Mouse (Mus musculus) hindlimb bud, embryonic 11.5 days (tissue): Measurements from ENCODE around the gene Fignl1.

Source experiments
- DNase-seq: peaks from one replicate; pipeline ENCODE4 v3.0.0-alpha.2; 2012; ENCODE audit warnings: low read depth, low spot score; ENCODE audit errors: extremely low spot score

Gene Fignl1

DNA sequence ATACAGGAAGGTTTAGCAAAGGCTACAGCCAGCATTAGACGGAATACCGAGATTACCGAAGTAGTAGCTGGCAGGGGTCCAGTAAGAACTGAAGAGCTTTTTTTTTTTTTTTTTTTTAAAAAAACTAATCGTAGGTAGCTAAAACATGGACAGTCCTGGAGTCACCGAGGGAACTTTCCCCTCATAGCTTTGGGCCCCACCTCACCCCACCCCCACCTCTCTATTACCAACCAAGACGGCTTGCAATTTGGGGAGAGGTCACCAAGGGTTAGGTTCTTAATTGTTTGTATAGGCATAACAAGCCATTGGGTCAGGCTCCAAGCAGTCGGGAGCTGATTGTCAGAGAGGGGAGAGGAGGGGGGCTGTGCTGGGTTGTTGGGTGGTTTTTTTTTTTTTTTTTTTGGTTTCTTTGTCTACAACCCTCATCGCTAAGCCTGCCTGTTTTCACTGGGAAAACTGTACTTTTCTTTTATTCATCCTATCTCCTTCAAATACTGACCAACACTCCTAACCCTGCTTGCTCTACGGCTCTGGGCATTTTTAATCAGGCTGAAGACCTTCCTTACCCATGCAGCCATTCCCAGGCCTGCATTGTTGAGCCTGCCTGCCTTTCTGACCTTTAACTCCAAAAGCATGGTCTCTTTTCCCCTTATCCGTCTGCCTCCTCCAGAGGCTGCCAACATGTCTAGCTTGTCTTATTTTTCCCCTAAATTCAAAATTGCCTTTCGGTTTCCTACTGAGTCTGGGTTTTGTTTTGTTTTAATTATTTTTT is 828 bp upstream of the Fignl1 start:
- DNase-seq: no peak

DNA sequence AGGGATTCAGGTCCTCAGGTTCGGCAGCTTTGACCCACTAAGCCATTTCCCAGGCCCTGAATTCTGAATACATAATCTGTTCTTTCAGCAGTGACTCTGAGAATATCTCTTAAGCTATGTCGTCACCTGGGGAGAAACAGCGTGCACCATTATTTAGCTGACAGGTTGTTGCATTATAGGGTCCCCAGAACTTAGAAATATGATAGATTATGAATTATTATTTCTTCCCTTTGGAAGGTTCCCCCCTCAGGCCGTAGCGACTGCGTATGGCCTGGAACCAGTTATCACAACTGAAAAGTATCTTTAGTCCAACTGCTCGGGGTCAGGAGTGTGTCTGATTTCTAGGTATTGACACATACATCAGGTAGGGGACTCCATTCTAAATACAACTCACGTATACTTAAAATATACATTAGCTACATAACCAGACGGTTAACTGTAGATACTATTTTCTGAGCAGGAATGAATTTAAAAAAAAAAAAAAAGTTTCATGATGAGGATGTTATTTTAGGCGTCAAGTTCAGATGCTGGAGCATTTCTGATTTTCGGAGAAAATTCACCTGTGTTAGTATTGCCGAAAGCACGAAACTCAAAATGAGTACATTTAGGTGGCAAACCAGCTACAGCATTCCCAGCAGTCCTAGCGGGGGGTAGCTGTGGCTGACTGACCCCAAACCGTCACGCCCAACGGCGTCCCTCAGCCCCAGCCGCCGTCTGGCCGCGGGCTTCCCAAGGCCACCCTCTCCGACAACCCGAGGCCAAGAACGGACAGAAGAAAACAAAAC is 535 bp downstream of the Fignl1 start:
- no peak for DNase-seq

DNA sequence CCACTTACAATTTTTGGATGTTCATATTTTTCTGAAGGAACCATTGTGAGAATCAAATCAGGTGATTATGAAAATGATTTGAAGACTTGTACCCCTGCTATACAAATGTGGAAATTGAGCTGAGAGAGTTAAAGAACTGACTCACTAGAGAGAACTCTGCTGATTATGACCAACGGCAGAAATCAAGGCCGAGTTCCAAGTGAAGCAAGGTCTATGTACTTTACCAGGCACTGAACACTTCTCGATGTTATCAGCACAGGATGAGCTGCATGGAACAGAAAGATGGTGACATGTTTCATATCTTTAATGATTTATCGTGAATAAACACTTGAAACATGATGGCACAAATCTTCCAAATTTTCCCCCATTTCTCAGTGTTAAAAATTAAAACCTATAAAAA is 2.8 kb downstream of the Fignl1 start:
- no peak for DNase-seq

DNA sequence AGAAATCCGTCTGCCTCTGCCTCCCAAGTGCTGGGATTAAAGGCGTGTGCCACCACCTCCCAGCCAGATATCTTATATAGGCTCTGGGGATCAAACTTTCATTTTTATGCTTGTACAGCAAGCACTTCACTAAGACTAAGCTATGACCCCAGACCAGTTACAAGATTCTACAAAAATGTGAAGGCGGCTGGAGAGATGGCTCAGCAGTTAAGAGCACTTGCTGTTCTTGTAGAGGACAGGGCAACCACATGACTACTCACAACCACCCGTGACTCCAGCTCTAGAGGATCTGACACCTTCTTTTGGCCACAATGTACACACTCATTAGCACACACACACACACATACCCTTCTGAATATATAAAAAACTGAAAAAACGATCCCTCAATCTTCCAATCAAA is 4.3 kb downstream of the Fignl1 start:
- no peak for DNase-seq

DNA sequence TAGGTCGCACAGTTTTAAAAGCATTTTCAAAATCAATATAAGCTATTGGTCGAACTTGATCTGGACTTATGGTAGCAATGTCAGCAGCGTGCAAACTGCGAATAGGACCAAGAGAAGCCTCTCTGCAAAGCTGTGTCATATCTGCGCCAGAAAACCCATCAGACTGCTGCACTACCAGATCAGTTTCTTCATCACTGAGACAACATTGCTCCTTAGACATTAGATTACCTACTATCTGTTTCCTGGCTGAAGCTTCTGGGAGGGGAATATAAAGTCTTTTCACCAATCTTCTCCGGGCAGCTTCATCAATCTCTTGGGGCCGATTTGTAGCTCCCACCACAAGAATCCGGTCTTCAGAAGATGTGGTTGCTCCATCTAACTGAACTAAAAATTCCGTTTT is 7.7 kb downstream of the Fignl1 start:
- no peak for DNase-seq

DNA sequence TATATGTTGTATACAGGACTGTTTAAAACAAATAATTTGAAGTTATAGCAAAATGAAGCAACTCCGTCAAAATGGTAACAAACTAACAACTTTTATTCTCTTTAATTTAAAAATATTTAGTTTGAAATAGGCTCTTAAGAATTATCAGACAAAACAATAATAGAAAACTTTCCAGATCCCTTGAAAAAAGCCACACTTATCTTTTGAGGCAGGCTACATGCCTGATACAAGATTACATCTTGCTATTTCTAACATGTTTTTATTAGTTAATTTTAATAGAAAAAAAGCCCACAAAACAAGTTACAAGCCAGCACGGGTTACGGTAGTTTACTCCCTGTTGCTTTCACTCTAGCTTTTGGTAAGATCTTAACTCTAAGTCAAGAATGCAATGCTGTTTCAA is 8.5 kb downstream of the Fignl1 start:
- no peak for DNase-seq

DNA sequence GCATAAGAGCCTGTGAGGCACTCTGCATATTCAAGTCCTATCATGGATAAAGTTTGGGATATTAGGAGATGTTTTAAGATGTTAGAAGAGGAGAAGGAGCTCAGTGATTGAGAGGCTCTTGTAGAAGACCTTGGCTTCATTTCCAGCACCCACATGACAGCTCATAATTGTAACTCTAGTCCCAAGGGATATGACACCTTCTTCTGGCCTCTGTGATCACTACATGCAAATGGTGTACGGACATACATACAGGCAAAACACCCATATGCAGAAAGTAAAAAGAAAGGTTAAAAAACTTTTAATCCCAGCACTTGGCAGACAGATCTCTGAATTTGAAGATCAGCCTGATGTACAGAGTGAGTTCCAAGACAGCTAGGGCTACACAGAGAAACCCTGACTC is 10.1 kb downstream of the Fignl1 start:
- DNase-seq: no peak

DNA sequence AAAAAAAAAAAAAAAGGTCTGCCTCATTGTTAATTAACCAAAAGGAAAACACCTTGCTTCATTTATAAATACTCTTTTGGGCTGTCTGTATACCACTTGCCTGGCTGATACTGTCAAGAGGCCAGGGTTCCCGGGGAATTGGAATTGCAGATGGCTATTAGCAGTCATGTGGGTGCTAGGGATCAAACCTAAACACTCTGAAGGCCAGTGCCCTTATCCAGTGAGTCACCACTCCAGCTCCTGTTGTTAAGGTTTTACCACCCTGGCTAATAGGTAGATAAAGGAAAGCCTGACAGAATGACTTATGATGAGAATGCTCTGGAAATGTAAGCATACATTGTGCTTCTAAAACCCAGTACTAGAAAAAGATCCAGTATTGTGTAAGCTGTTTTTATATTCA is 14.1 kb downstream of the Fignl1 start:
- DNase-seq: no peak

DNA sequence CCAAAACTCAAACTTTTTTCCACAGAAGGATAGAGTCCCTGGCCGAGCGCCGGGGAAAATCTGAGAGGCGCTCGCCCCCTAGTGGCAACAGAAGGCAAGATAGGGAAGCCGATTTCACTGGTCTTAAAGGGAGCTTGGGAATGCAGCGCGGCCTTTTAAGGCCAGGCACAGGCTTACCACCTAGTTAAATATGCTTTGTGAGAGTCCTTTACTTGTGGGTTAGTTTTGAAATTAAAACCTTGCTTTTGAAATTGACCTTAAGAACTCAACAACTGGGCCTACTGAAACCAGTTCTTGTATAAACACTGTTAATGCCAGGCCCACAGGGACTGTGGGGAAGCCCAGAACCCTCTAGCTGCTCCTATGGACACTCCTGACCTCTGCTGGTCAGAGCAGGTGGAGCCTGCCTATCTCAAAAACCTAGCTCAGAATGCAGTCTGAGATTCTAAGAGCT is 20.2 kb downstream of the Fignl1 start:
- DNase-seq: peak; percentile 88

DNA sequence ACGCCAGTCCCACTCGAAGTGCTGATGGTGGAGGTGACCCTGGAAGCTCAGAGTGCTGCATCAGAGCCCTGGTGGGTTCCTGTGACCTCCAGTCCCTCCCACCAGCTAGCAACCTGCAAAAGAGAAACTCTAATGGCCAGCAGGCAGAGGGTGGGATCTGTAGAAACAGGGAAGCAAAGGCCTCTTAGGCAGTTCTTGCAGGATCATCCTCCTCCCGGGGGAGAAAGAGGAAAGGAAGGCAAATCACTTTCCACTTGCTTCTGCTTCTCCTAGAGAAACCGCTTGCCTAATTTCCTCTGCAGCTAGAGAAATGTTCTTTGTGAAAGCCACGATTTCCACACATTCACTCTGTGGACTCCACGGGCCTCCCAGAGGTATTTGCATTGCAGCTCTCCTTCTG is 23.3 kb downstream of the Fignl1 start:
- no peak for DNase-seq

DNA sequence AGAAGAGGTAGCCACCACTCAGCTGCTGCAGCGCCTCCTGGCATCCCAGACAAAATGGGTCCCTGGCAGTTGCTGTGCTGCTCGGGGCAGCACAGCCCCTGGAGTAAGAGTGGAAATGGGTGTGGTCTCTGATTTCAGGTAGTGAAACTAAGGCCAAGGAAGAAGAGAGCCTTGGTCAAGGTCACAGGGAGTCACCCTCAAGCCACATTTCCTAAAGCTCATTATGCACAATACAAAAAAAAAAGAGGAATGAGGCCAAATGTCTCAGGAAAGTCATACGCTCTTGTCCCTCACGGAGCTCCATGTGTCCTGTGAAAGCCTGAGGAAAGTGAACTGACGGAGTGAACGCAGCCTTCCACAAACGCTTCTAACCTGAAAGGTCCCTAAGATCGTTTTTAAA is 27.0 kb downstream of the Fignl1 start:
- no peak for DNase-seq

DNA sequence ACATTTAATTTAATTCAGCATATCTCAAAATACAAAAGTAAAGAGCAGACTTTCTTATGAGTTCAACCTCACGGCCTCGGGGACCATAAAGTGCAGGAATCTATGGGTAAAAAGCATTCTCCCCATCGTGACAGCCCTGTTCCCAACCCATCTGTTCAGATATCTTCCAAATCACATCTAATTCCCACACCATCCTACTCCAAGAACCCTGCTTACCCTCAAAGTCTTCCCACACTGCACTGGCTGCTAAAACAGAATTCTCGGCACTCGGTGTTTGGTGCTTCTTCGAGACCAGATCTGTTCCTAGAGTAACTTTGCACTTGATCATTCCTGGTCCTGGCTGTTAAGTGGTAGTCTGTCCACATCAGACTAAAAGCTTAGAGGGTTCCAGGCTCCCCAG is 30.4 kb downstream of the Fignl1 start:
- DNase-seq: no peak

DNA sequence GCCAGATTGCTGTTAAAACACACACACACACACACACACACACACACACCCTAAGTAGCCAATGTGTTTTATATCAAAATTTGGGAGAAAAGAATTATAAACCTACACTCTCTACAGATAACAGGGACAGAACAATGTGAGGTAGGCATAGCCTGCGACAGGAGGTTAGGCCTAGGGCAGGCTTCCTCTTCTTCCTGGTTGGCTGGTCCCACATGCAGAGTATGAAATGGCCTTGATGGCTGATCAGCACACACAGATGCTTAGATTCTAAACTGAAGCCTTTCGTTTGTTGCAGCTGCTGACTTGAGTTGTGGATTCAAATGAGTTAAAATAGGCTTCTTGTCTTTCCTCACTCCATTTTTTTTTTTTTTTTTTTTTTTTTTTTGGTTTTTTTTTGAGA is 31.0 kb downstream of the Fignl1 start:
- no peak for DNase-seq

DNA sequence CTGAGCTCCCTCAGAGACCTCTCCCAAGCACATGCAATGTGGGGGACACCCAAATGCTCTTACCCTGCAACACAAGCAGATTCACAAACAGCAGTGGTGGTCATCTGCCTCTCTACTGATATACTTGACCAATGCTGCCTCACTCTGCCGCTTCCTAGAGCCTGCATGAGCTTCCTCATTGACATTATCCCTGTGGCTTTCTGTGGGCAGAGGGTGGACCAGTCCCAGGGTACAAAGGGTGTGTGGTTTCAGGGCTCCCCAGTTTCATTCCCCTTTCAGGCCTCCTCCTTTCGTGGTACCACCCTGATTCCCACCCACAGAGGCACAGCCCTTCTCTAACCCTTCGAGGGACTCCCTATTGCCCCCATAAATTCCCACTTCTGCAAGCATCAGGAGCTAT is 31.5 kb downstream of the Fignl1 start:
- DNase-seq: no peak

DNA sequence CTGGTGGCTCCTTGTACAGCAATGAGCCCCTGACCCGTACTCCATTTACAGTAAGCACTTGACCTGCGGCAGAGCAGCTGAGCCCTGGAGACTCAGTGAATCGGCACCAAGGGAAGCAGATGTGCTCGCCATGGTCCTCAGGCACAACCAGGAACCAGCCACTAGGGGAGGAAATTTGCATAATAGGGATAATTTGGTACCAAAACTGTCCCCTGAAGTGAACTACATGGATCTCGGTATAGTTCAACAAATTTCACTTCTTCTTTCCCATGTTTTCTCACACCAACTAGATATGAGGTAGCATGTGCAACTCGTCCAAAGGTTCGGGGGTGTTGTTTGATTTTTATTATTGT is 32.0 kb downstream of the Fignl1 start:
- no peak for DNase-seq

DNA sequence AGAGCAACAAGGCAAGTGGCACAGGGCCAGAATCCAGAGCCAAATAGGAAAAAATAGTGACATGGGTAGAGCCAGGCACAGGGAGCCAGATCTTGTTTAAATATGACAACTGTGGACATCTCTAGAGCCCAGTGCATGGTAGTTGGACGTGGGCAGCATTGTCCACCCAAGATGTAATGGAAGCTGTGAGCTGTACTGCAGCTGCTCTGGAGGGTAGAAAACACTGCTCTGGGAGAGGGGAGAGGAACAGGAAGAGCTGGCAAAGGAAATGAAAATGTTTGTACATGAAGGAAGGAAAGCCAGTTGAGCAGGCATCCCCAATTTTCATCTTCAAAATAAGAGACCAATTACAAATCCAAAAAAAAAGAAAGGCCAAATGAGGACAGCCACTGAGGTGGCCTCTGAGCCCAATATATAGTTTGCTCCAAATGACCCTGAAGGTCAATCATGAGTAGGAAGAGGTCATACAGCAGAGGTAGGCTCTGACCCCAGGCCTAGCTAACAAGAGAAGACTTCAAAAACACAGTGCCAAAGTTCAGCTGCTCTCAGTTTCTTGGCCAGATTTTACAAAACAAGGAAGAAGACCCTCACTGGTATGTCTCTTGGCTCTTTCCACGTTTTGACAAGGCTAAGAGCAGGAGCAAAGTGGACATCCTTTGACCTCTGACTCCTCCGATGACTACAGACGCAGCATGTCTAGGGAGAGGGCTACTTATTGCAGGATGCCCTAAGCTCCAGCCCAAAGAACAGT is 32.5 kb downstream of the Fignl1 start:
- DNase-seq: no peak

DNA sequence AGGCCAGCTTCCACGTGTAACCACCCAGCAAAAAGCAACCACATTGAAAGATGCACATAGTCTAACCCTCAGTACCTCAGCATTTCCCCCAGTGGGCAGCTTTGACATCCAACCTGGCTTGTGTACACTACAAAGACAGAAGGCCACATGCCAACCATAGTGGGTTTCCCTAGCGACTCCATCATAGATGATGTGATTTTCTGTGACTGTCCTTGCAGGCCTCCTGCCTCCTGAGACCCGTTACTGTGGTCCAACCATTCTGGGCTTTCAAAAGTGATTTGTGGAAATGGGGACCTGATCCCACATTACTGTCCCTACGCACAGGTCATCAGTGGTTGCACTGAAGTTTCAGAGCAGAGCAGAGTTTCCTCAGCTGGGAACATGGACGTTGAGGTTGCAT is 33.9 kb downstream of the Fignl1 start:
- no peak for DNase-seq

DNA sequence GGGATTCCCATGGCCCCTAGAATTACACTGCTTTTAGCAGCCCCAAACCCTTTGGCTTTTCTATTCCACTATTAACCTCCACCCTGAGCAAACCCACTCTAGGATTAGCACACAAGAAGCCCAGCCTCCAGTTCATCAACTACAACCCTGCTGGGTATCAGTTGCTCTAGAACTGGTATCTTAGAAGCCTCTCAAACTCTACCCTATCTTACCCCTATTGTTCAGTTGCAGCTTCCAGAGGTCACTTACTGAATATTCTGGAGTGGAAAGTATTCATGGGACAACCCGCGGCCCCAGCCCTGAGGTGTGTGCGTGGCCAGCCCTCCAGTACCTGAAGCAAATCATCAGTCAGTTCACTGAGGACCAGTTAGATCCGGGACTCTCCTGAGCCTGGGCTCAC is 34.4 kb downstream of the Fignl1 start:
- no peak for DNase-seq

DNA sequence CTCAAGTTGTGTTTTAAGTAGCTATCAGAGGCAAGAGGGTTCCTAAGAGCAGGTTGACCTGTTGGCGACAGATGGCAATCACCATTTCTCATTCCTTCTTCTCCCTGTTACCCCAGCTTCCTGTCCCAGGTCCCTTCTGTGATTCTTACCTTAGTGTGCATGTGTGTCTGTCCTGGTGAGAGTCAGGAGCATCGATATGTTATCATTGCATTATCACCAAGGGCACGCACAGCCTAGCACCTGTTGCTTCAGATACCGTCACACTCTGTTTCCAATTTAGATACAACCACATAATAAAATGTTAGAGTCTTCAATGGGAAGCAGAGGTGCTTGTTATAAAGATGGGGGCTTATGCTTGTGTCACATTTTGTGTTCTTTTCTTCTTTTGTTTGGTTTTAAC is 36.6 kb downstream of the Fignl1 start:
- DNase-seq: no peak

DNA sequence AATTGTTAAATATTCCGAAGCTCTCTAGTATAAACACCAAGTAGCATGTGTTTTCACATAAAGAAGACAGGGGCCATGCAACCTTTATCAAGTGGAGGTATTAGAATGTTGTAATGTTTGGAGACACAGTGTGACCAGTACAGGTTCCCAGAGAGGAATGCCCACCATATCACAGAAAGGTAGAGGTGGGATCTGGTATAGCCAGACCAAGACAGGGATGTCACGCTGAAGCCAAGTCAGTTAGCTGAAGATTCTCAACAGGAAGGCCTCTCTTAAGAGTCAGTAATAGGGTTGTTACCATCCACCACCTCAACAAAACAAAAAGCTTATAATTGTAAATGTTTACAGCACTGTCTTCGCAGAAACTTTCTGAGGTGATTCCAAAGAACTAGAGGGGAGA is 38.1 kb downstream of the Fignl1 start:
- DNase-seq: no peak

DNA sequence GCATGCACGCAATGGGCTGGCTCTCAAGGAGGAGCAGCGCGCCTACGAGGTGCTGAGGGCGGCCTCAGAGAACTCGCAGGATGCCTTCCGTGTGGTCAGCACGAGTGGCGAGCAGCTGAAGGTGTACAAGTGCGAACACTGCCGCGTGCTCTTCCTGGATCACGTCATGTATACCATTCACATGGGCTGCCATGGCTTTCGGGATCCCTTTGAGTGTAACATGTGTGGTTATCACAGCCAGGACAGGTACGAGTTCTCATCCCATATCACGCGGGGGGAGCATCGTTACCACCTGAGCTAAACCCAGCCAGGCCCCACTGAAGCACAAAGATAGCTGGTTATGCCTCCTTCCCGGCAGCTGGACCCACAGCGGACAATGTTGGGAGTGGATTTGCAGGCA is 39.5 kb downstream of the Fignl1 start:
- no peak for DNase-seq

DNA sequence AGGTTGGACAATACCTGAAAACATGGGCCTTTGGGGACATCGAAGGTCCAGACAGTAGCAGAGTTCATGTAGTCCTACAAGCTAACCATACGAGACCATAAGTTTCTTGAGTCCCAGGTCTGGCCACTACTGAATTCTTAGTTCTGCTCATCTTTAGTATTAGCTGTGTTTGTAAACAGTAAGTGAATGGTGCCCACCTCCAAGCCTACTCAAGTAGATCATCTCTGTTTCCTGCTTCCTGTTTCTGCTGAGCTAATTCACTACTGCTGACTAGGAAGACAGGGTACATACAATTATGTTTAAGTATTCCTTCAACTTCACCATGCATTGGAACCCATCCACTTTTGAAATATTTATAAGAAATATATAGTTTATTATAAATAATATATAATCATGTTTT is 40.7 kb downstream of the Fignl1 start:
- DNase-seq: no peak
